Mouse (Mus musculus) midbrain, embryonic 11.5 days (tissue): Measurements from ENCODE around the gene Isg15. TPM values are rescaled to one million over a fixed set of nuclear protein-coding genes. Genes with fewer than 3 reads are reported as not detected.

Experiments
- ATAC-seq: fragments of 200-750 bp; cut with Nextera tagmentation; 2 replicates; pipeline ENCODE4 v1.8.0; 2017; ENCODE audit warnings: moderate TSS enrichment, moderate library complexity; ENCODE audit not compliant: low FRiP score
- DNase-seq: peaks from one replicate; pipeline ENCODE4 v3.0.0; 2015; ENCODE audit warnings: low spot score; ENCODE audit errors: missing footprints
- H3K27ac ChIP-seq: fragments of 300-500 bp; sonication (generic); 2 replicates; pipeline ENCODE4 v1.5.1; 2014; ENCODE audit warnings: low read depth, low read length
- H3K27me3 ChIP-seq: fragments of 300-500 bp; sonication (generic); 2 replicates; pipeline ENCODE4 v1.6.1; 2014; ENCODE audit warnings: mild to moderate bottlenecking, low read length, moderate library complexity, mixed read lengths; ENCODE audit not compliant: control insufficient read depth, insufficient read depth
- H3K36me3 ChIP-seq: fragments of 300-500 bp; sonication (generic); 2 replicates; pipeline ENCODE4 v1.6.1; 2014; ENCODE audit warnings: mild to moderate bottlenecking, low read length, moderate library complexity, mixed read lengths; ENCODE audit not compliant: control insufficient read depth, insufficient read depth
- H3K4me1 ChIP-seq: fragments of 300-500 bp; sonication (generic); 2 replicates; pipeline ENCODE4 v1.6.1; 2014; ENCODE audit warnings: low read length; ENCODE audit not compliant: control insufficient read depth, insufficient read depth
- H3K4me2 ChIP-seq: fragments of 300-500 bp; sonication (generic); 2 replicates; pipeline ENCODE4 v1.6.1; 2014; ENCODE audit warnings: mild to moderate bottlenecking, moderate library complexity
- H3K4me3 ChIP-seq: fragments of 300-500 bp; sonication (generic); 2 replicates; pipeline ENCODE4 v1.5.1; 2014; ENCODE audit warnings: low read depth, low read length
- H3K9ac ChIP-seq: fragments of 300-500 bp; sonication (generic); 2 replicates; pipeline ENCODE4 v1.6.1; 2014; ENCODE audit warnings: low read length
- H3K9me3 ChIP-seq: fragments of 300-500 bp; sonication (generic); 2 replicates; pipeline ENCODE4 v1.6.1; 2016; ENCODE audit warnings: low read length; ENCODE audit not compliant: control insufficient read depth
- WGBS: fragments of 180-500 bp; shearing (Covaris S2); extraction: QIAGEN DNeasy Blood & Tissue Kit; methylation state at CpG from one replicate; pipeline ENCODE4 v1.1.7; 2014; 5-methylcytosine and 5-hydroxymethylcytosine counted together
- polyA plus RNA-seq: library from polyadenylated mRNA; unstranded; fragments of >200 nt; fragmentation: Nextera tagmentation; extraction: Ambion mirVana; gene quantifications from 2 replicates; pipeline ENCODE4 v1.2.1, GENCODE M21; 2014

The Isg15 gene
- polyA plus RNA-seq: 0.25 and 0.30 TPM in 2 replicates

- 67% methylated on average over 10 of the region's 10 CpGs for WGBS
- Histone ChIP-seq H3K4me2 (no peak within 1 kb of the TSS), H3K4me3 (no peak within 1 kb of the TSS), H3K27ac (no peak within 1 kb of the TSS), H3K36me3 (no peaks in the 10 kb centered on the region), H3K9ac (no peak within 1 kb of the TSS), H3K27me3 (0 out of 2 replicates have a peak, but pooled peaks cover 2% of the 10 kb centered on the region), H3K9me3 (no peaks in the 10 kb centered on the region), H3K4me1 (peaks cover 29% of the 10 kb centered on the region)
- ATAC-seq: no peak
- no peak for DNase-seq
Measured at GRCm38 (mm10) chr4:156200623-156201475, at the start of gene Isg15. Gene Isg15 (minus strand): TSS chr4:156200818.

DNA sequence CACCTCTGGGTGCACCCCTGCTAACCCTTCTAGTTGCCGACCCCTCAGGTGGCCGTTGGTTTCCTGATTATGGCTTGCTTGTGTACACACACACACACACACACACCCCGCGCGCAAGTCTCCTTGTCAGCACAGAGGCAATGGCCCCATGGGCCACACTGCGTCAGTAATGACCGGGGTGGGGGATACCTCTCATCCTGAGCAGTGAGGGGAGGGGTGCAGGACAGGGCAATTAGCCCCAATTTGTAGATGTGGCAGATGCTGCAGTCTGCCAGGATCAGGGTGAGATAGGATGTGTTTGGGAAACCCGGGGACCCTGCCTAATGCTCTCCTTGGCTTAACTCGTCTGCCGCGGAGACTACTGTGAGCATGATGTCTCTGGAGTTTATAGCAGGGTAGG, 48.9 kb upstream of the Isg15 start:
- H3K27me3 ChIP-seq: peaks cover 11% of the 10 kb centered on the region
- peaks cover 3% of the 10 kb centered on the region; the same call in 1 of the 2 replicates for H3K4me1 ChIP-seq
- no peak overlapping the region for H3K4me3 ChIP-seq
- 63% methylated on average over 11 of the region's 11 CpGs for WGBS
- H3K9ac ChIP-seq: no peak overlapping the region
- no peak overlapping the region for H3K4me2 ChIP-seq
- DNase-seq: no peak
- H3K9me3 ChIP-seq: no peaks in the 10 kb centered on the region
- H3K36me3 ChIP-seq: peaks cover 20% of the 10 kb centered on the region
- no peak overlapping the region for H3K27ac ChIP-seq
- ATAC-seq: no peak

- Histone ChIP-seq H3K4me2 (peak overlapping the region; percentile 89), H3K4me3 (peak overlapping the region; percentile 92), H3K36me3 (peaks cover 38% of the 10 kb centered on the region), H3K9me3 (no peaks in the 10 kb centered on the region), H3K27ac (no peak overlapping the region; the same call in 1 of the 2 replicates), H3K4me1 (peaks cover 11% of the 10 kb centered on the region), H3K9ac (peak overlapping the region; percentile 79), H3K27me3 (no peaks in the 10 kb centered on the region)
- 26% methylated on average over 52 of the region's 60 CpGs for WGBS
- ATAC-seq: no peak
- peak; percentile 89 for DNase-seq
Measured at GRCm38 (mm10) chr4:156236651-156237447, 36.2 kb upstream of the Isg15 start.

GRCm38 (mm10) chr4:156235808-156236533, 35.4 kb upstream of the Isg15 start, which contains the start of gene Noc2l:
Gene Noc2l (plus strand): TSS chr4:156236010.
- whole genome bisulfite sequencing: under 1% methylated on average over 87 of the region's 90 CpGs
- H3K36me3 ChIP-seq: peaks cover 37% of the 10 kb centered on the region
- peak within 1 kb of the TSS; percentile 92 for H3K4me3 ChIP-seq
- H3K9ac ChIP-seq: peak within 1 kb of the TSS; percentile 79
- ATAC-seq (peak; percentile 89), DNase-seq (peak; percentile 99)
- H3K27me3 ChIP-seq: no peaks in the 10 kb centered on the region
- H3K4me2 ChIP-seq: peak within 1 kb of the TSS; percentile 89
- peaks cover 11% of the 10 kb centered on the region for H3K4me1 ChIP-seq
- H3K27ac ChIP-seq: peak within 1 kb of the TSS; percentile 71
- no peaks in the 10 kb centered on the region for H3K9me3 ChIP-seq

- Histone ChIP-seq H3K36me3 (peaks cover 37% of the 10 kb centered on the region), H3K27ac (peak overlapping the region; percentile 16; the same call in 1 of the 2 replicates), H3K9ac (peak overlapping the region; percentile 79), H3K4me3 (peak overlapping the region; percentile 92), H3K27me3 (no peaks in the 10 kb centered on the region), H3K9me3 (no peaks in the 10 kb centered on the region), H3K4me2 (peak overlapping the region; percentile 89), H3K4me1 (peaks cover 11% of the 10 kb centered on the region)
- 0% methylated on average over 15 of the region's 15 CpGs for WGBS
- DNase-seq (no peak), ATAC-seq (peak; percentile 26; the same call in 1 of the 2 replicates)
Measured at GRCm38 (mm10) chr4:156235360-156235770, 34.7 kb upstream of the Isg15 start.

GRCm38 (mm10) chr4:156234701-156235213, 34.1 kb upstream of the Isg15 start, which contains the start of gene Plekhn1:
Gene Plekhn1 (minus strand): TSS chr4:156234857.
- Histone ChIP-seq H3K27ac (peak within 1 kb of the TSS; percentile 71), H3K4me3 (peak within 1 kb of the TSS; percentile 92), H3K4me2 (peak within 1 kb of the TSS; percentile 89), H3K4me1 (peaks cover 11% of the 10 kb centered on the region), H3K36me3 (peaks cover 35% of the 10 kb centered on the region), H3K9me3 (no peaks in the 10 kb centered on the region), H3K27me3 (no peaks in the 10 kb centered on the region), H3K9ac (peak within 1 kb of the TSS; percentile 79)
- 0% methylated on average over 28 of the region's 48 CpGs for WGBS
- DNase-seq (peak; percentile 97), ATAC-seq (peak; percentile 68)

DNA sequence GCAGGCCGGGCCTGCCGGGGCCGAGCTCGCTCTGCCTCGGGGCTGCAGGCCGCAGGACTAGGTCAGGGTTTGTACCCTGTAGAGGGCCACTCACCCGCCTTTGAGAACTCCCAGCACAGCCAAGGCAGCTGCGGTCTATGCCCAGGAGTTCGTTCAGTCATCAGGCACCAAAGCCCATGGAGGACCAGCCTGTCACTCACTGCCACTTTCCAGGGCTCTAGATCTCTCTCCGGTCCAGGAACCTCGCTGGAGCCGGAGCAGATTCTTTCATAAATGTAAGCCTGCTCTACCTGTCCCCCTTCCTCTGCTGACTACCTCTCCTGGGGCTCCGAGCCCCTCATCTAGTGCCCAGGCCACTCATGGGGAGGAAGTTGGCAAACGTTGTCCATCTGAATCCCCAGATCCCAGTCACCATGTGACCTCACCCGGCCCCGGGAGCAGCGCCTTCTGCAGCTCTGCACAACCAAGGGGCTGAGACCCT, 33.4 kb upstream of the Isg15 start:
- WGBS: 4% methylated on average over 16 of the region's 17 CpGs
- peaks cover 11% of the 10 kb centered on the region for H3K4me1 ChIP-seq
- H3K27ac ChIP-seq: peak overlapping the region; percentile 71; the same call in 1 of the 2 replicates
- ATAC-seq (0 out of 2 replicates have a peak, but pooled peaks have one; percentile 34), DNase-seq (peak; percentile 90)
- peaks cover 33% of the 10 kb centered on the region for H3K36me3 ChIP-seq
- no peaks in the 10 kb centered on the region for H3K27me3 ChIP-seq
- H3K9ac ChIP-seq: peak overlapping the region; percentile 67
- peak overlapping the region; percentile 92 for H3K4me3 ChIP-seq
- H3K9me3 ChIP-seq: no peaks in the 10 kb centered on the region
- H3K4me2 ChIP-seq: peak overlapping the region; percentile 89

DNA sequence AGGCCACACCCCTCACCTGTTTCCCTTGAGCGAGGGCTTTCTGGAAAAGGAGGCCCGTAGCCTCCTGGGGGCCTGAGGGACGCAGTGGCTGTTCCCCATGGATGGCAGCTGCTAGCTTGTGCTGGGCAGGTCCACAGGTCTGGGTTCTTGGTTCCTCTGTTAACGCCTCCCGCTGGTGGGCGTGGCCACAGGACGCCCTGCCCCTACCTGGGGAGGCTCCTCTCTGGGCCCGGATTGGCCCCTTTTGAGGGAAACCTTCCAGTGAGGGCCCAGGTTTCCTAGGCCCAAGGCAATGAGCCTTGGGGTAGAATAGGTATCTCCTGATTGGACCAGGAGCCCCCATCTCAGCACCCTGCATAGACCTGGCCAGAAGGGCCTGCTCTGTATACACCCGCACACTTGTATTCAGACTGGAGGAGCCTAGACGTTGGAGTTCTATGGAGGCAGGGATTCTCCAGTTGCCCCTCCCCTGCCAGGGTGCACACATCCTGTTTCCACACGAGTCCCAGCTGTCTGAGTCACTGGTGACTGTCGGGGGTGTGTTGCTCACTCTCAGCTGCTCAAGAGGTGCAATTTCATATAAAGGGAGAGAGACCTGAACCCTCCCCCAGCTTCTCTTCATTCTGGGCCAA, 27.9 kb upstream of the Isg15 start:
- H3K27ac ChIP-seq: no peak overlapping the region
- ATAC-seq (peak; percentile 49), DNase-seq (no peak)
- H3K4me2 ChIP-seq: no peak overlapping the region
- H3K4me1 ChIP-seq: peaks cover 1% of the 10 kb centered on the region
- H3K36me3 ChIP-seq: peaks cover 25% of the 10 kb centered on the region
- no peaks in the 10 kb centered on the region for H3K27me3 ChIP-seq
- WGBS: 24% methylated on average over 12 of the region's 12 CpGs
- no peak overlapping the region for H3K9ac ChIP-seq
- no peak overlapping the region for H3K4me3 ChIP-seq
- no peaks in the 10 kb centered on the region for H3K9me3 ChIP-seq
